Mouse (Mus musculus) inflammation-experienced regulatory T-cells, adult 6 months (primary cell): ENCODE results near the gene Nfkbia. TPM values are rescaled to one million over a fixed set of nuclear protein-coding genes. Genes with fewer than 3 reads are reported as not detected.

ENCODE experiments used
- ATAC-seq: one replicate; pipeline ENCODE4 v1.8.0; 2017
- polyA plus RNA-seq, 3 experiments: library from polyadenylated mRNA; unstranded; fragments of 100-300 nt; shearing (Covaris generic); gene quantifications; one replicate each; pipeline ENCODE4 v1.2.1; 2017

Nfkbia gene
- polyA plus RNA-seq: 100 to 1,000 TPM; 545 to 574 (median 562) TPM

- peak; percentile 55 for ATAC-seq
These were observed at the start of gene Nfkbia for GRCm38 (mm10) chr12:55492184-55492898. TSS of gene Nfkbia (minus strand) at chr12:55492647.

DNA sequence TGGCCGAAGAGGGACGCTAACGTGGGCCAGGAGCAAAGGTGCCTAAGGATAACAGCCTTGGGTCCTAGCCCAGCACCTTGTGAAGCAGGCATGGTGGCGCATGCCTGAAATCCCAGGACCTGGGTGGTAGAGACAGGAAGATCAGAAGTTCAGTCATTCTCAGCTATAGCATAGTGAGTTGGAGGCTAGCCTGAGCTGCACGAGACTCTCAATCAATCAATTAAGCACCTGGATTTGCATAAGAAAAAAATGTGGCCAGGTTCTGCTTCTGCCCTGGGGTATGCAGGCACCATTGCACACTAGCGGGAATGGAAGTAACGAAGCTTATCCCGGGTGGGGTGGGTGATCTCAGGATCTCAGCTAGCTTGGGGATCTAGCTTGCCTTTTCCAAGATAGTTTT is 46.7 kb upstream of the Nfkbia start:
- ATAC-seq: no peak

GRCm38 (mm10) chr12:55538328-55538971 is 46.0 kb upstream of the Nfkbia start:
- ATAC-seq: no peak

DNA sequence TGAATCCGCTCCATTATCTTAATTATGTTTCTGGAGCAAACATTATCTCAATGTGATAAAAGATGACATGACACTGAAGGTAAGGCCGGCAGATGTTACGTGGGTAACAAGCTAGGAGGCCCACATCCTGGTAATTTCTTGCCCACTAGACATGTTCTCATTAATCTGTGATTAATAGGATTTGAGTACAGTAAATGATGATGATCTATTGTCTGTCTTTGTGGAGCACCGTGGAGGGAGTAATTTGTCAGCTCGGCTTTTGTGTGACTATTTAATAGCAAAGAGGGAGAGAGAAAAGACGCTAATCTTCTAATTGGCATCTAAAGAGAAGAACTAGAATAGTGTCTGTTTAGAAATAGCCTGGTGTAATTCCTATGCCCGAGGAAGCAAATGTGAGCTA is 45.3 kb upstream of the Nfkbia start:
- ATAC-seq: no peak

- no peak for ATAC-seq
These were observed 44.2 kb upstream of the Nfkbia start for GRCm38 (mm10) chr12:55536537-55537135.

- ATAC-seq: no peak
These were observed 34.7 kb upstream of the Nfkbia start for GRCm38 (mm10) chr12:55526983-55527752.

DNA sequence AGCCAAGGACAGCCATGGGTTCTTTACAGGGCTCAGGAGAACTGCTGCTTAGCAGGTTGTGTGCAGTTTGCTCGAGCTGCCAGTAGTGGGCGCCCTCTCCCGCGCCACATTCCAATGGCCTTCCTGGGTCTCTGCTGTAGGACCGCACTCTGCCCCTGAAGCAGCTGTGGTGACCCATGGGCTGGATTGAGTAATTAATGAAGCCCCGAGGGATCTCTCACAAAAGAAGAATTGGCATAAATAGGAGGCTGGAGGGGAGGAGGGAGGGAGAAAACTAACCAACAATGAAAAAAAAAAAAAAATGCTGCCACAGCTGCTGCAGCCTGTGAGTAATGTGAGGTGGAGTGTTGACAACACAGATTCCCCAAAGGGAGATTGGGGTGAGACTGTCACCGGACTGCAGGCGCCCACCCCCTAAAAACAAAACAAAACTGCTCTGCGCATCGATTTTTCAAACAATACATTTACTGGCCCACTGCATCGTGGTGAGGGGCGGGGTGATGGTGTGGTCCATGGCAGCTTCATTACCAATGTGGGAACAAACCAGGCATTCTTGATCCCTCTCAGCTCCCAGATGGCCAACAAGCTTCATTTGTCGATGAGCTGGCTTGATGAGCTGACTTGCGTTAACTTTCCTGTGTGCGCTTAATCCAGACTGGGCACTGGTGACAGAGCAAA is 25.8 kb upstream of the Nfkbia start:
- no peak for ATAC-seq

GRCm38 (mm10) chr12:55508817-55509216 is 16.4 kb upstream of the Nfkbia start:
- ATAC-seq: no peak

GRCm38 (mm10) chr12:55507332-55507935 is 15.0 kb upstream of the Nfkbia start:
- no peak for ATAC-seq

- peak; percentile 82 for ATAC-seq
These were observed 13.5 kb upstream of the Nfkbia start for GRCm38 (mm10) chr12:55506029-55506330.

- ATAC-seq: no peak
These were observed 13.0 kb upstream of the Nfkbia start for GRCm38 (mm10) chr12:55505314-55506028.

GRCm38 (mm10) chr12:55499031-55499430 is 6.6 kb upstream of the Nfkbia start:
- ATAC-seq: peak; percentile 83

GRCm38 (mm10) chr12:55497737-55498136 is 5.3 kb upstream of the Nfkbia start:
- no peak for ATAC-seq

GRCm38 (mm10) chr12:55495902-55496605 is 3.6 kb upstream of the Nfkbia start:
- ATAC-seq: no peak

DNA sequence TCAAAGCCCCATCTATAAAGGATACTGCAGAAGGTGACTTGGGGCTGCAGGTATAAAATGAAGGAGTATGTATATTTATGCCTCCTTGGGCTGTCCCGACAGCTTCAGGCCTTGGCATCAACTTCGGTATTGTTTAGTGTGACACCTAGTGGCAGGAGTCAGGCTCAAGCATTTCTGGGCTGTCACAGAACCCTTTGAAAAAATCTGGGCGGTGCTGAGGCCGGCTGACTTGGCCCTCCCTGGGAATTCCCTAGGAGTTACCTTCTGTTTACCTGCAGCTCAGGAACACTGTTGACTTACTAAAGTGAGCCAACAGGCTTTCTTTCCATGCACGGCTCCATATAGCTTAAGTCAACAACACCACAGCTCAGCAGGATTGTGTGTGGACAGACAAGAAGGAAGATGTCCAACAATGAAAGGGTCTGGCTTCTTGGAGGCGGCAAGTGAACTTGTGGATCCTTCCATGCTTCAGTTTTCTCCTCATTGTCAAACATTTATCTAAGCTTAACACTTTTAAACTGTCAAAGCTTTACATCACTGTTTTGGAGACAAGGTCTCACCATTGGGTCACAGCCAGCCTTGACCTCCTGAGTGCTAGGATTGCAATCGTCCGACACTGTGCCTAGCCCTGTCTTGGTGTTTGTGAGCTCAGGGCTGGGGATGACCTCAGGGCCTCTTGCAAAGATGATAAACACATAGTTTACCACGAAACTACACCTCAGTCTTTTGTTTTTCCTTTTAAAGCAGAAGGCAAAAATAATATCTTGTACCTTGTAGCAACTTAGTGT is 2.9 kb upstream of the Nfkbia start:
- ATAC-seq: peak; percentile 24

- no peak for ATAC-seq
These were observed 934 bp upstream of the Nfkbia start for GRCm38 (mm10) chr12:55493381-55493780.

- no peak for ATAC-seq
These were observed 494 bp upstream of the Nfkbia start for GRCm38 (mm10) chr12:55492941-55493340.

- ATAC-seq: peak; percentile 36
These were observed 797 bp downstream of the Nfkbia start for GRCm38 (mm10) chr12:55491516-55492183.

DNA sequence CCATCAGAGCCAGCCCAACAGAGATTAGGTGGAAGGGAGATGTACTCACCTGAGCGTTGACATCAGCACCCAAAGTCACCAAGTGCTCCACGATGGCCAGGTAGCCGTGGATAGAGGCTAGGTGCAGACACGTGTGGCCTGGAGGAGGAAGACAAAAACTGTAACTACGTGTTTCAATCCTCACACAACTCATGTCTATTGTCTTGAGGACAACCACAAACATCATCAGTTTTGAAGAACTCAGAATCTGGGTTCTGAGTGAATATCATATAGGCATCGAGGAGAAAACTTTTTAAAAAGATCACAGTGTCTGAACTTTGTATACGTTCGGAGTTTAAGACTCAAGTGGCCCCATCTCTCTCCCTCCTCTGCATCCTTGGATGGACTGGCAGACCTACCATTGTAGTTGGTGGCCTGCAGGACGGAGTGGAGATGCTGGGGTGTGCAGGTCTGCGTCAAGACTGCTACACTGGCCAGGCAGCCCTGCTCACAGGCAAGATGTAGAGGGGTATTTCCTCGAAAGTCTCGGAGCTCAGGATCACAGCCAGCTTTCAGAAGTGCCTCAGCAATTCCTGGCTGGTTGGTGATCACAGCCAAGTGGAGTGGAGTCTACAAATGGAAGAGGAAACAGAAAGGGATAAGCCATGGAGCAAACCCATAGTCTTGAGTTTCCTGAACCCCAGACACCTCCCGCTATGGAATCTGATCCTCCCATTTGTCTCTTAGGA is 1.6 kb downstream of the Nfkbia start:
- no peak for ATAC-seq
